Mouse (Mus musculus) intestine, postnatal 0 days (tissue): ENCODE data around the gene Dnal4. TPM values are rescaled to one million over a fixed set of nuclear protein-coding genes. Genes with fewer than 3 reads are reported as not detected.

ENCODE experiments used
- ATAC-seq: fragments of 200-750 bp; cut with Nextera tagmentation; 2 replicates; pipeline ENCODE4 v1.8.0; 2017; ENCODE audit warnings: mild to moderate bottlenecking, moderate TSS enrichment, moderate library complexity
- H3K27ac ChIP-seq: fragments of 300-500 bp; sonication (generic); 2 replicates; pipeline ENCODE4 v1.5.1; 2014; ENCODE audit warnings: mild to moderate bottlenecking, low read depth, low read length, moderate library complexity
- H3K27me3 ChIP-seq: fragments of 300-500 bp; sonication (generic); replicated peaks from 2 replicates; pipeline ENCODE4 v1.6.1; 2014; ENCODE audit warnings: low read length, mixed read lengths; ENCODE audit not compliant: control insufficient read depth, insufficient read depth
- H3K36me3 ChIP-seq: fragments of 300-500 bp; sonication (generic); 2 replicates; pipeline ENCODE4 v1.6.1; 2014; ENCODE audit warnings: mild to moderate bottlenecking, moderate library complexity; ENCODE audit not compliant: control insufficient read depth, insufficient read depth
- H3K4me1 ChIP-seq: fragments of 300-500 bp; sonication (generic); replicated peaks from 2 replicates; pipeline ENCODE4 v1.6.1; 2014; ENCODE audit warnings: antibody characterized with exemption, low read length, mixed read lengths; ENCODE audit not compliant: control insufficient read depth, insufficient read depth
- H3K4me2 ChIP-seq: fragments of 300-500 bp; sonication (generic); replicated peaks from 2 replicates; pipeline ENCODE4 v1.6.1; 2014; ENCODE audit warnings: low read depth, mild to moderate bottlenecking, moderate library complexity
- H3K4me3 ChIP-seq: fragments of 300-500 bp; sonication (generic); 2 replicates; pipeline ENCODE4 v1.5.1; 2014; ENCODE audit warnings: low read depth, low read length
- H3K9ac ChIP-seq: fragments of 300-500 bp; sonication (generic); 2 replicates; pipeline ENCODE4 v1.6.1; 2014; ENCODE audit warnings: mild to moderate bottlenecking, low read depth, low read length
- H3K9me3 ChIP-seq: fragments of 300-500 bp; sonication (generic); 2 replicates; pipeline ENCODE4 v1.6.1; 2016; ENCODE audit warnings: mixed run types; ENCODE audit not compliant: control insufficient read depth
- CTCF ChIP-seq: sonication (generic); IDR thresholded peaks from 2 replicates; pipeline ENCODE4 v1.5.1; 2016; ENCODE audit warnings: low read depth, mild to moderate bottlenecking, control low read depth, antibody characterized with exemption, moderate library complexity
- WGBS: fragments of 180-500 bp; shearing (Covaris S2); extraction: QIAGEN DNeasy Blood & Tissue Kit; methylation state at CpG from one replicate; pipeline ENCODE4 v1.1.7; 2014; 5-methylcytosine and 5-hydroxymethylcytosine counted together
- polyA plus RNA-seq: library from polyadenylated mRNA; unstranded; fragments of >200 nt; fragmentation: Nextera tagmentation; extraction: Ambion mirVana; gene quantifications from 2 replicates; pipeline ENCODE4 v1.2.1, GENCODE M21; 2015

The Dnal4 gene
- polyA plus RNA-seq, 1 experiment from 2014 or later: 19.5 TPM

DNA sequence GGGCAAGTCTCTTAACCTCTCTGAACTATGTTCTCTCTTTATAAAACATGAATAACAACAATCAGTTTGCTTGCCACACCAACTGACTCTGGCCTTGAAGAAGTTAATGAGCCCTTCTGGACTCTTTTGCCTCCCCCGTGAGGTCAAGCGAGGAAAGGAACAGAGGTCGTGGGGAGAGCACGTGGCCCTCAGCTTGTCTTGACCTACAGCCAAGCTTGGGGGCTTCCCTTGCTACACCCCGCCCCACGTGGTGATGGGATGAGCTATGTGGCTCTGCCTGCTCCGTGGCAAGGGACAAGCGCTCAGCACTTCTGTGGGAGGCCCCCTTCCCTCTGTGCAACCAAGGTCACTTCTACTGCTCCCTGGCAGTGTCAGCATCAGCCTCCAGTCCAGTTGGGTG lies 32.9 kb downstream of the Dnal4 start:
- Histone ChIP-seq H3K4me2 (no peak overlapping the region), H3K9me3 (no peaks in the 10 kb centered on the region), H3K4me1 (no peaks in the 10 kb centered on the region), H3K27me3 (no peaks in the 10 kb centered on the region), H3K36me3 (no peaks in the 10 kb centered on the region), H3K27ac (no peak overlapping the region), H3K4me3 (no peak overlapping the region), H3K9ac (no peak overlapping the region)
- WGBS: 72% methylated on average over 8 of the region's 8 CpGs
- no peak for TF ChIP-seq CTCF
- no peak for ATAC-seq

DNA sequence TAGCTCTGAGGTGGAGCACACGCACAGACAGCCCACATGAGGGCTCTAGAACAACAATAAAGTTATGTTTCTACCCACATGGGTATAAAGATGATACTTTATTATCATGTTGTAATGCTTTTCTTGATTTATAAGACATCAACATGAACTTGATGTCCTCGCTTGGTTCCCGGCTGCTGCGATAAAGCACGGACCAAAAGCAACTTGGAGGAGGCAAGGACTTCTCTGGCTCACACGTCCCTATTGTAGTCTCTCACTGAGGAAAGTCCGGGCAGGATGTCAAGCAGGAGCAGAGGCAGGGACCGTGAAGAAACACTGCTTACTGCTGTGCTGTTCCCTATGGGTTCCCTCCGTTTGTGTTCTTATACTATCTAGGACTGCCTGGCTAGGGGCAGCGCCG lies 33.6 kb downstream of the Dnal4 start:
- Histone ChIP-seq H3K4me1 (no peaks in the 10 kb centered on the region), H3K27ac (no peak overlapping the region), H3K4me2 (no peak overlapping the region), H3K9me3 (no peaks in the 10 kb centered on the region), H3K36me3 (no peaks in the 10 kb centered on the region), H3K27me3 (no peaks in the 10 kb centered on the region), H3K9ac (no peak overlapping the region), H3K4me3 (no peak overlapping the region)
- no peak for TF ChIP-seq CTCF
- no peak for ATAC-seq
- 97% methylated on average over 11 of the region's 11 CpGs for WGBS

DNA sequence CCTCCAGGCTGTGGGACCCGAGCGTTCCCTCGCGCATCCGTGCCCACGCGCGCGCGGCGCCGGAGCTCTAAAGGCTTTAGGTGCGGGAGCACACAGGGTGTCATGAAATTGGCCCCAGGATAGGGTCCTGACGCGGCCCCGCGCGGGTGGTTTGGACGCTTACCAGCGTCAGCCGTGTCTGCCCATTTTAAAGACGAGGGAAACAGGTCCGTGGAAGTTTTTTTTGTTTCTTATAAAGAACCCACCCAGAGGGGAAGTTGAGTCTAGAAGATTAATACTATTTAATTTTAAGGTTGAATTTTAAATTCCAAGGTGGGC lies 35.0 kb downstream of the Dnal4 start:
- H3K9me3 ChIP-seq: no peaks in the 10 kb centered on the region
- H3K36me3 ChIP-seq: peaks cover 13% of the 10 kb centered on the region
- H3K4me2 ChIP-seq: peak overlapping the region; percentile 88
- H3K27ac ChIP-seq: no peak overlapping the region
- ATAC-seq: peak; percentile 15
- TF ChIP-seq CTCF: no peak
- no peaks in the 10 kb centered on the region for H3K27me3 ChIP-seq
- H3K9ac ChIP-seq: peak overlapping the region; percentile 92
- under 1% methylated on average over 23 of the region's 23 CpGs for WGBS
- no peaks in the 10 kb centered on the region for H3K4me1 ChIP-seq
- peak overlapping the region; percentile 96 for H3K4me3 ChIP-seq

DNA sequence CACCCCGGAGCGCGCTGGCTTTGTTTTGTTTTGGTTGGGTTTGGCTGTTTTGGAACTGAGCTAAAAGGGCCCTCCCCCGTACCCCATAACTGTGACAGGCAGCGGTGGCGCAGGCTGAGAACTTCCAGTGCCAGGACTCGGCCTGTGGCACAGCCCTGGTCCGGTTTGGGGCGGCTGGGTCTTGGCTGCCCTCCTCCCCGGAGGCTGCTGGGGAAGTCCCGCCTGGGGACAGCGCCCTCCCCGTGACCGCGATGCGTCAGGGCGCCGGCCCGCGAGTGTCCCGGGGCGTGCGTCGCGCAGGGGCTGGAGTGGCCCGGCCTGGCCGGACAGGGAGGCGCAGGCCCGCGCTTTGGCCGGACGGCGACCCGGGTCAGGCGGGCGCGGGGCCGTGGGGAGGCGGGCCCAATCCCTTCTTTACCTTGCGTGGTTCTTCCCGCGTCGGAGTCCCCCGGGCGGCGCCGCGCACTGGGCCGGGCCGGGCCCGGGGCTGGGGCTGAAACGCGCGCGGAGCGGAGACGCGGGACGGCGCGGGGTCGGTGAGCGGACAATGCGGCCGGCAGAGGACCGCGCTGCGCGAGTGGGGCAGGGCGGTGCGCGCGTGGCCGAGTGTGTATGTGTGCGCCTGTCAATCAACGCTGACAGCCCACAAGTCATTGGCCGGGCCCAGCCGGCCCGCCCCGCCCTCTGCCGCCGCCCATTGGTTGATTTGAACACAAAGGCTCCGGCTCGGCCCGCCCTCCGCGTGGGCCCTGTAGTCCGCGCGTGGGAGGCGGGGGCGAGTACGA lies 35.5 kb downstream of the Dnal4 start, which contains the start of gene Sun2:
TSS of gene Sun2 (minus strand) at position 616 of the 785 bp plus-strand sequence.
- H3K9ac ChIP-seq: peak within 1 kb of the TSS; percentile 92
- H3K4me1 ChIP-seq: no peaks in the 10 kb centered on the region
- ATAC-seq: peak; percentile 89
- peaks cover 19% of the 10 kb centered on the region for H3K36me3 ChIP-seq
- peak within 1 kb of the TSS; percentile 83 for H3K27ac ChIP-seq
- no peaks in the 10 kb centered on the region for H3K9me3 ChIP-seq
- under 1% methylated on average over 85 of the region's 93 CpGs for WGBS
- no peaks in the 10 kb centered on the region for H3K27me3 ChIP-seq
- peak; percentile 28; the same call in 1 of the 2 replicates for TF ChIP-seq CTCF
- peak within 1 kb of the TSS; percentile 96 for H3K4me3 ChIP-seq
- H3K4me2 ChIP-seq: peak within 1 kb of the TSS; percentile 88

DNA sequence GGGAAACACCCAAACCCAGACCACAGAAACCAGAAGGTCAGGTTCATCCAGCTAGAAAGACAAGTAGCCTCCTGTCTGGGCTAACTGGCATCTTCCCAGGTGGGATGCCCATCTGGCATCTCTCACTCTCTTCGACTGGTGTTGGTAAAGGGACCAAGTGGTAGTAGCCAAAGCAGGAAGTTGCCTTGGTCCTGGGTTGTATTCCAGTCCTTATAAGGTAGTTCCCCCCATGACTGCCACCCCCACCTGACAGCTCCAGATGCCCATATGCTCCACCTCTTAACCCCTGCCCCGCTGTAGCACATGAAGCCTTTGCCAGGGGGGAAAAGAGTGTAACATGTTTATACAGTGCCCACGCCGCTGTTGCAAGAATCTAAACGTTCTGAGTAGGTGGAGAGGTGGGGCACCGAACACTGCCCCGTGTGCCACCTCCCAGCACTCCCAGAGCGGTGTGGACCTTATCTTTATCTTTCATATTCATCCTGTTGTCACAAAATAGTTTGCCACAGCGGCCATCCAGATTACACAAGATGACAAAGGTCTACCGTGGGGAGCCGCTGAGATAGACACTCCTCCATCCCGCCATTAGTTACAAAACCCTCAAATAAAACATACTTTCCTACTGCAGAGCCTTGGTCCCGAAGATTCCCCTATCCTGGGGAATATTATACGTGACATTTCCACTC lies 36.3 kb downstream of the Dnal4 start:
- ATAC-seq: no peak
- H3K4me1 ChIP-seq: no peaks in the 10 kb centered on the region
- peak overlapping the region; percentile 88 for H3K4me2 ChIP-seq
- WGBS: 8% methylated on average over 14 of the region's 14 CpGs
- no peaks in the 10 kb centered on the region for H3K9me3 ChIP-seq
- no peak for TF ChIP-seq CTCF
- H3K27me3 ChIP-seq: no peaks in the 10 kb centered on the region
- H3K9ac ChIP-seq: peak overlapping the region; percentile 92
- H3K36me3 ChIP-seq: peaks cover 27% of the 10 kb centered on the region
- peak overlapping the region; percentile 83 for H3K27ac ChIP-seq
- peak overlapping the region; percentile 96 for H3K4me3 ChIP-seq

DNA sequence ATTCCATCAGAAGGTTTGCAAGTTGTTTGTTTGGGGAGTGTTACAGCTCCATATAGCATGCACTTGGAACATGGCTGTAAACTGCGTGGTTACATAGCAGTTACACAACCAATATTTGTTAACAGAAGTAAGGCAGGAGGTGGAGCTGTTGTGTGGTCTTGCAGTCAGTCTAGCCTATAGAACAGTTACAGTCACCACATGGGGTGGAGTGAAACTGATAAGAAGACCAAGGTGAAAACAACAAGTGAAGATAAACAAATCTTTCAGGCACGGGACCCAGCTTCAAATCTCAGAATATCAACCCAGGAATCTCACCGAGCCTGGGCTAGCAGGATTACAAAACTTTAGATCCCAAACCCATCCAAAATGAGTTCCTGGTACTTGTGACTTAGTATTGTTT lies 36.9 kb downstream of the Dnal4 start:
- Histone ChIP-seq H3K4me3 (0 out of 2 replicates have a peak overlapping the region, but pooled peaks have one; percentile 96), H3K9me3 (no peaks in the 10 kb centered on the region), H3K4me1 (no peaks in the 10 kb centered on the region), H3K36me3 (peaks cover 30% of the 10 kb centered on the region), H3K27me3 (no peaks in the 10 kb centered on the region), H3K9ac (no peak overlapping the region), H3K4me2 (peak overlapping the region; percentile 88), H3K27ac (no peak overlapping the region)
- ATAC-seq: no peak
- TF ChIP-seq CTCF: no peak
- WGBS: 52% methylated on average over 3 of the region's 3 CpGs
